Mouse (Mus musculus) olfactory bulb, adult 2 months (tissue): ENCODE results near the gene Ube2ql1.

ENCODE experiments used
- CTCF ChIP-seq: fragments of 200-500 bp; IDR thresholded peaks from 2 replicates; pipeline ENCODE4 v1.5.1; 2012; ENCODE audit warnings: low read depth, mild to moderate bottlenecking, low read length, moderate library complexity; ENCODE audit not compliant: insufficient read depth
- POLR2A ChIP-seq: fragments of 200-500 bp; IDR thresholded peaks from 2 replicates; pipeline ENCODE4 v1.6.1; 2012; ENCODE audit warnings: mild to moderate bottlenecking, low read depth, low read length, moderate library complexity; ENCODE audit not compliant: insufficient read depth

GRCm38 (mm10) chr13:69752875-69753274, 13.2 kb upstream of the Ube2ql1 start:
- TF ChIP-seq CTCF = no peak
- TF ChIP-seq POLR2A = no peak
